In genomic region chr13:108524548-108524947, GRCm38 (mm10) we compare ENCODE assay signal across 24 mouse cellular contexts.
DNase-seq lines count a peak whose midpoint lies in the region; ATAC-seq and TF ChIP-seq lines count a peak whose summit lies in the region.
"Had no signal": no experiment of that assay in that cellular context is flagged by ENCODE, and none has a peak within 500 bp of the region (broad histone marks: within the 10 kb centered on the region; RNA-seq: fewer than 3 reads in every experiment).

No protein-coding gene starts in this region.

- no peak overlapping the region for H3K4me3 ChIP-seq in forebrain, postnatal 0 days (ENCODE audit: low read depth, low read length)
- H3K4me3 ChIP-seq in forebrain, embryonic 11.5 days (ENCODE audit: low read depth, low read length): no peak overlapping the region
- no peak overlapping the region for H3K4me3 ChIP-seq in heart, embryonic 14.5 days (ENCODE audit: control insufficient read depth in 1 of 2, insufficient read depth in 1 of 2, low read depth in 1 of 2, low read length in 2 of 2)
- no peak overlapping the region for H3K4me3 ChIP-seq in midbrain, embryonic 11.5 days (ENCODE audit: low read depth, low read length)
- H3K4me3 ChIP-seq in midbrain, embryonic 14.5 days (replicated peaks; ENCODE audit: low read depth, low read length): no peak overlapping the region
- no peak overlapping the region for H3K4me3 ChIP-seq in cortical plate, adult 2 months (ENCODE audit: insufficient read depth, low read length)
- H3K4me3 ChIP-seq: forebrain, embryonic 10.5 days; gastrocnemius, adult 2 months; heart, embryonic 10.5 days; hindbrain, embryonic 12.5 days; hindbrain, embryonic 15.5 days had no signal

- no peak overlapping the region for H3K9ac ChIP-seq in forebrain, postnatal 0 days
- H3K9ac ChIP-seq in forebrain, embryonic 11.5 days (ENCODE audit: low read length): no peak overlapping the region
- H3K9ac ChIP-seq in heart, embryonic 14.5 days (ENCODE audit: low read length): no peak overlapping the region
- no peak overlapping the region for H3K9ac ChIP-seq in midbrain, embryonic 11.5 days (ENCODE audit: low read length)
- no peak overlapping the region for H3K9ac ChIP-seq in midbrain, embryonic 14.5 days (replicated peaks; ENCODE audit: low read length)
- H3K9ac ChIP-seq: hindbrain, embryonic 12.5 days; hindbrain, embryonic 15.5 days had no signal

- H3K27ac ChIP-seq in forebrain, postnatal 0 days (ENCODE audit: low read depth, low read length): peak overlapping the region; percentile 74
- H3K27ac ChIP-seq in forebrain, embryonic 11.5 days (ENCODE audit: low read depth, low read length): no peak overlapping the region
- peak overlapping the region; percentile 25 to 38; a peak in 3 of 4 replicates for H3K27ac ChIP-seq in heart, embryonic 14.5 days (replicated peaks in 1 of 2; ENCODE audit: control insufficient read depth in 1 of 2, insufficient read depth in 1 of 2, low read depth in 2 of 2, low read length in 2 of 2)
- H3K27ac ChIP-seq in midbrain, embryonic 11.5 days (ENCODE audit: low read depth, low read length): no peak overlapping the region
- no peak overlapping the region for H3K27ac ChIP-seq in midbrain, embryonic 14.5 days (replicated peaks; ENCODE audit: low read depth, low read length)
- peak overlapping the region; percentile 78 for H3K27ac ChIP-seq in cortical plate, adult 2 months (ENCODE audit: insufficient read depth, low read length)
- H3K27ac ChIP-seq: forebrain, embryonic 10.5 days; gastrocnemius, adult 2 months; heart, embryonic 10.5 days; hindbrain, embryonic 12.5 days; hindbrain, embryonic 15.5 days had no signal

- H3K4me1 ChIP-seq in forebrain, postnatal 0 days (ENCODE audit: insufficient read depth): peaks cover 11% of the 10 kb centered on the region; the same call in 1 of the 2 replicates
- H3K4me1 ChIP-seq in forebrain, embryonic 11.5 days (replicated peaks; ENCODE audit: control insufficient read depth, insufficient read depth, low read length): no peaks in the 10 kb centered on the region
- peaks cover 7 to 31% of the 10 kb centered on the region in 2 experiments for H3K4me1 ChIP-seq in heart, embryonic 14.5 days (ENCODE audit: control insufficient read depth in 2 of 2, insufficient read depth in 2 of 2, low read length in 2 of 2)
- H3K4me1 ChIP-seq in midbrain, embryonic 11.5 days (ENCODE audit: control insufficient read depth, insufficient read depth, low read length): no peaks in the 10 kb centered on the region
- H3K4me1 ChIP-seq in midbrain, embryonic 14.5 days (ENCODE audit: control insufficient read depth, insufficient read depth, low read length): no peaks in the 10 kb centered on the region
- H3K4me1 ChIP-seq in cortical plate, adult 2 months (ENCODE audit: control insufficient read depth, insufficient read depth, low read length): peaks cover 10% of the 10 kb centered on the region
- H3K4me1 ChIP-seq: heart, embryonic 10.5 days; hindbrain, embryonic 12.5 days had no signal

- peak; percentile 66 for ATAC-seq in forebrain, postnatal 0 days
- ATAC-seq in forebrain, embryonic 11.5 days (replicated peaks; ENCODE audit: low FRiP score): no peak
- ATAC-seq in heart, embryonic 14.5 days (ENCODE audit: insufficient number of reproducible peaks, insufficient read depth, low FRiP score, low read depth): no peak
- no peak for ATAC-seq in midbrain, embryonic 11.5 days (ENCODE audit: low FRiP score)
- no peak for ATAC-seq in midbrain, embryonic 14.5 days (ENCODE audit: low FRiP score, low TSS enrichment)
- ATAC-seq: activated CD4-positive, CD25-positive, alpha-beta regulatory T cell, adult 4 months; forebrain, embryonic 14.5 days had no signal

- TF ChIP-seq CTCF in forebrain, postnatal 0 days (IDR thresholded peaks at IDR 0.05; ENCODE audit: low read depth): no peak
- no peak for TF ChIP-seq CTCF in cortical plate, adult 2 months (IDR thresholded peaks at IDR 0.05; ENCODE audit: extremely low read depth, insufficient read depth, low read length)

- H3K4me2 ChIP-seq in forebrain, postnatal 0 days (ENCODE audit: low read depth): no peak overlapping the region
- H3K4me2 ChIP-seq in forebrain, embryonic 11.5 days (ENCODE audit: low read depth, low read length, severe bottlenecking): no peak overlapping the region
- H3K4me2 ChIP-seq in heart, embryonic 14.5 days (ENCODE audit: low read length): no peak overlapping the region
- no peak overlapping the region for H3K4me2 ChIP-seq in midbrain, embryonic 11.5 days
- H3K4me2 ChIP-seq in midbrain, embryonic 14.5 days (ENCODE audit: low read length): no peak overlapping the region
- H3K4me2 ChIP-seq: hindbrain, embryonic 12.5 days; hindbrain, embryonic 15.5 days had no signal

- no peaks in the 10 kb centered on the region for H3K27me3 ChIP-seq in forebrain, postnatal 0 days (ENCODE audit: insufficient read depth, low read length)
- H3K27me3 ChIP-seq in forebrain, embryonic 11.5 days (ENCODE audit: control insufficient read depth, insufficient read depth, low read length): no peaks in the 10 kb centered on the region
- H3K27me3 ChIP-seq in heart, embryonic 14.5 days (ENCODE audit: control insufficient read depth, insufficient read depth, low read length): no peaks in the 10 kb centered on the region
- H3K27me3 ChIP-seq in midbrain, embryonic 11.5 days (ENCODE audit: control insufficient read depth, insufficient read depth, low read length): no peaks in the 10 kb centered on the region
- H3K27me3 ChIP-seq in midbrain, embryonic 14.5 days (ENCODE audit: control insufficient read depth, insufficient read depth, low read length): no peaks in the 10 kb centered on the region
- H3K27me3 ChIP-seq: hindbrain, embryonic 12.5 days; hindbrain, embryonic 15.5 days had no signal

- H3K9me3 ChIP-seq in forebrain, postnatal 0 days (ENCODE audit: low read length): no peaks in the 10 kb centered on the region
- H3K9me3 ChIP-seq in forebrain, embryonic 11.5 days (ENCODE audit: control insufficient read depth, low read length): no peaks in the 10 kb centered on the region
- H3K9me3 ChIP-seq in heart, embryonic 14.5 days (ENCODE audit: control insufficient read depth, low read length): no peaks in the 10 kb centered on the region
- H3K9me3 ChIP-seq in midbrain, embryonic 11.5 days (ENCODE audit: control insufficient read depth, low read length): no peaks in the 10 kb centered on the region
- H3K9me3 ChIP-seq in midbrain, embryonic 14.5 days (ENCODE audit: control insufficient read depth, low read length): no peaks in the 10 kb centered on the region
- H3K9me3 ChIP-seq: forebrain, embryonic 10.5 days; heart, embryonic 10.5 days; hindbrain, embryonic 12.5 days; hindbrain, embryonic 15.5 days had no signal

- peak; percentile 14 for DNase-seq in forebrain, postnatal 0 days
- DNase-seq in forebrain, embryonic 11.5 days (ENCODE audit: low spot score): no peak
- DNase-seq in heart, adult 8-10 months (ENCODE audit: low spot score): no peak
- DNase-seq in midbrain, embryonic 11.5 days (ENCODE audit: low spot score, missing footprints): peak; percentile 60
- no peak for DNase-seq in midbrain, embryonic 14.5 days
- no peak for DNase-seq in kidney, postnatal 36 days
- DNase-seq: adrenal gland, adult 8-10 months; adrenal gland, postnatal 25 days; cerebellum, adult 11-12 months; cerebellum, adult 8-10 months; cerebellum, postnatal 10 days; cerebellum, postnatal 36 days; gastrocnemius, adult 2 months; gastrocnemius, postnatal 14 days; heart, adult 11 months; heart, postnatal 14 days had no signal

- TF ChIP-seq POLR2A in cortical plate, adult 2 months (IDR thresholded peaks at IDR 0.05; ENCODE audit: extremely low read depth, insufficient read depth, low read length): no peak

- no peaks in the 10 kb centered on the region for H3K36me3 ChIP-seq in forebrain, postnatal 0 days (ENCODE audit: insufficient read depth)
- no peaks in the 10 kb centered on the region for H3K36me3 ChIP-seq in forebrain, embryonic 11.5 days (ENCODE audit: control insufficient read depth, insufficient read depth, low read length)
- H3K36me3 ChIP-seq in heart, embryonic 14.5 days (ENCODE audit: control insufficient read depth, insufficient read depth, low read length): no peaks in the 10 kb centered on the region
- H3K36me3 ChIP-seq in midbrain, embryonic 11.5 days (ENCODE audit: control insufficient read depth, insufficient read depth, low read length): no peaks in the 10 kb centered on the region
- no peaks in the 10 kb centered on the region for H3K36me3 ChIP-seq in midbrain, embryonic 14.5 days (ENCODE audit: control insufficient read depth, insufficient read depth, low read length)
- H3K36me3 ChIP-seq: forebrain, embryonic 10.5 days; heart, embryonic 10.5 days; hindbrain, embryonic 12.5 days; hindbrain, embryonic 15.5 days had no signal

- WGBS in forebrain, postnatal 0 days: 43% methylated on average over 4 of the region's 4 CpGs
- WGBS in forebrain, embryonic 11.5 days: 81% methylated on average over 4 of the region's 4 CpGs
- WGBS in heart, embryonic 14.5 days: 62% methylated on average over 4 of the region's 4 CpGs
- 84% methylated on average over 4 of the region's 4 CpGs for WGBS in midbrain, embryonic 11.5 days
- WGBS in midbrain, embryonic 14.5 days: 69% methylated on average over 4 of the region's 4 CpGs

Comparison
In these comparisons a context has a peak if more than half of its experiments do, and no peak if none do; other contexts are left out.
1. DNase-seq: peak in forebrain, postnatal 0 days (single experiment) and midbrain, embryonic 11.5 days (single experiment); none in forebrain, embryonic 11.5 days (single experiment), heart, adult 8-10 months (single experiment), midbrain, embryonic 14.5 days (single experiment) and kidney, postnatal 36 days (0 of 2).
2. H3K27ac ChIP-seq: peak in forebrain, postnatal 0 days (single experiment), heart, embryonic 14.5 days (2 of 2) and cortical plate, adult 2 months (single experiment); none in forebrain, embryonic 11.5 days (single experiment), midbrain, embryonic 11.5 days (single experiment) and midbrain, embryonic 14.5 days (single experiment).